In the genomic region with DNA sequence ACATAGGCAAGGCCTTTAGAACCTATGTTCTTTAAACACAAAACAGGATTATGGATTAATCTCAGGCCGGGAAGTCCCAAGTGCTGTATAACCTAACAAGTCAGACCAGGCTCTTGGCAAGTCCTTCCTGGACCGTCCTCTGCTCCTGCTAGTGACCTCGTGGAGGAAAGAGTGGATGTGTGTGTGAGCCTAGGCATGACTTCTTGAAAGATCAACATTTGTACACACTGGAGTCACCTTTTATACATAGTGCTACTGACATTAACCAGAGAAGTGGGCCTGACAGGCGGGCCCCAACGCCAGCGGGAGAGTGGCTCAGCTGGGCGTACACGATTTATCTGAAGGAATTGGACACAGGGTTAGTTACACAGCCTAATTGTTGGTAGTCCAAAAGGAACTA, we compare ENCODE assay signal across 23 mouse cellular contexts.
DNase-seq lines count a peak whose midpoint lies in the region; ATAC-seq lines count a peak whose summit lies in the region.
"Had no signal": no experiment of that assay in that cellular context is flagged by ENCODE, and none has a peak within 500 bp of the region (broad histone marks: within the 10 kb centered on the region; RNA-seq: fewer than 3 reads in every experiment).

No protein-coding gene starts in this region.

- H3K27me3 ChIP-seq in heart, embryonic 10.5 days (ENCODE audit: insufficient read depth, poor library complexity, severe bottlenecking), result no peaks in the 10 kb centered on the region
- no peaks in the 10 kb centered on the region for H3K27me3 ChIP-seq in heart, embryonic 16.5 days (ENCODE audit: control insufficient read depth, insufficient read depth, low read length)
- H3K27me3 ChIP-seq: embryonic facial prominence, embryonic 12.5 days; kidney, embryonic 15.5 days; megakaryocyte, embryonic 14.5 days; midbrain, embryonic 13.5 days had no signal

- H3K27ac ChIP-seq in heart, embryonic 10.5 days, result peak overlapping the region; percentile 62
- H3K27ac ChIP-seq in heart, embryonic 16.5 days (ENCODE audit: low read length), result no peak overlapping the region
- H3K27ac ChIP-seq: embryonic facial prominence, embryonic 12.5 days; kidney, embryonic 15.5 days; midbrain, embryonic 13.5 days had no signal

- no peak overlapping the region for H3K4me3 ChIP-seq in heart, embryonic 10.5 days
- no peak overlapping the region for H3K4me3 ChIP-seq in heart, embryonic 16.5 days (ENCODE audit: low read length)
- H3K4me3 ChIP-seq: embryonic facial prominence, embryonic 12.5 days; kidney, embryonic 15.5 days; megakaryocyte, embryonic 14.5 days; midbrain, embryonic 13.5 days had no signal

- intact Hi-C loops in heart, postnatal 14 days (cut with DNase I), result no loop called here
- intact Hi-C loops in heart, postnatal 25 days (cut with DNase I), result no loop called here

- peak; percentile 85 for ATAC-seq in heart, embryonic 16.5 days (replicated peaks; ENCODE audit: extremely low read depth, insufficient read depth, low FRiP score)
- ATAC-seq: forebrain, postnatal 0 days; hindbrain, embryonic 16.5 days; liver, postnatal 0 days; midbrain, embryonic 13.5 days had no signal

- DNase-seq in heart, embryonic 10.5 days (ENCODE audit: low spot score), result peak; percentile 83
- no peak for DNase-seq in heart, postnatal 14 days
- DNase-seq in heart, postnatal 25 days (ENCODE audit: low spot score), result no peak
- peak; percentile 14 for DNase-seq in embryo, embryonic 10.5 days (ENCODE audit: low spot score)
- DNase-seq in hindlimb bud, embryonic 11.5 days (ENCODE audit: extremely low spot score, low read depth, low spot score), result peak; percentile 8
- DNase-seq in urinary bladder, postnatal 14 days (ENCODE audit: low spot score), result no peak
- no peak for DNase-seq in layer of hippocampus, adult 11-12 months (ENCODE audit: low spot score)
- DNase-seq: adrenal gland, postnatal 14 days; cerebellum, adult 8-10 months; cerebellum, postnatal 36 days; forebrain, postnatal 0 days; gastrocnemius, postnatal 25 days; kidney, adult 11 months; kidney, postnatal 4 days; layer of hippocampus, adult 9-11 months; liver, postnatal 0 days; lung, postnatal 36 days had no signal

- no peak overlapping the region for H3K9ac ChIP-seq in heart, embryonic 16.5 days (ENCODE audit: low read length)
- H3K9ac ChIP-seq: embryonic facial prominence, embryonic 12.5 days; forebrain, postnatal 0 days; kidney, embryonic 15.5 days; liver, postnatal 0 days; midbrain, embryonic 13.5 days had no signal

- no peaks in the 10 kb centered on the region for H3K9me3 ChIP-seq in heart, embryonic 10.5 days
- H3K9me3 ChIP-seq in heart, embryonic 16.5 days (replicated peaks; ENCODE audit: control insufficient read depth, low read length), result no peaks in the 10 kb centered on the region
- H3K9me3 ChIP-seq: embryonic facial prominence, embryonic 12.5 days; kidney, embryonic 15.5 days; midbrain, embryonic 13.5 days had no signal

- no peak overlapping the region for H3K4me2 ChIP-seq in heart, embryonic 16.5 days (ENCODE audit: low read depth, low read length)
- H3K4me2 ChIP-seq: embryonic facial prominence, embryonic 12.5 days; kidney, embryonic 15.5 days; midbrain, embryonic 13.5 days had no signal

- no peaks in the 10 kb centered on the region for H3K36me3 ChIP-seq in heart, embryonic 10.5 days
- no peaks in the 10 kb centered on the region for H3K36me3 ChIP-seq in heart, embryonic 16.5 days (ENCODE audit: control insufficient read depth, insufficient read depth)
- H3K36me3 ChIP-seq: embryonic facial prominence, embryonic 12.5 days; kidney, embryonic 15.5 days; midbrain, embryonic 13.5 days had no signal

- peaks cover 35% of the 10 kb centered on the region for H3K4me1 ChIP-seq in heart, embryonic 10.5 days
- H3K4me1 ChIP-seq in heart, embryonic 16.5 days (ENCODE audit: control insufficient read depth, insufficient read depth, low read length), result peaks cover 14% of the 10 kb centered on the region
- H3K4me1 ChIP-seq: embryonic facial prominence, embryonic 12.5 days; kidney, embryonic 15.5 days; megakaryocyte, embryonic 14.5 days; midbrain, embryonic 13.5 days had no signal

- WGBS in heart, embryonic 10.5 days, result 41% methylated on average over 8 of the region's 8 CpGs
- whole genome bisulfite sequencing in heart, embryonic 16.5 days, result 40% methylated on average over 8 of the region's 8 CpGs

Comparison
In these comparisons a context has a peak if more than half of its experiments do, and no peak if none do; other contexts are left out.
1. DNase-seq: peak in heart, embryonic 10.5 days (single experiment), embryo, embryonic 10.5 days (single experiment) and hindlimb bud, embryonic 11.5 days (single experiment); none in heart, postnatal 14 days (0 of 2), heart, postnatal 25 days (single experiment), urinary bladder, postnatal 14 days (single experiment) and layer of hippocampus, adult 11-12 months (single experiment).